Mouse (Mus musculus): Measurements from ENCODE around the gene Kif3a.

Gene Kif3a

GRCm38 (mm10) chr11:53532231-53532620 lies 35.0 kb upstream of the Kif3a start:
- Histone ChIP-seq H3K4me3 (replicated peaks; ENCODE audit: low read length) (no peak overlapping the region), H3K27me3 (ENCODE audit: insufficient read depth, low read length) (peaks cover 14% of the 10 kb centered on the region), H3K36me3 (ENCODE audit: insufficient read depth, low read length) (peaks cover 23% of the 10 kb centered on the region), H3K4me1 (replicated peaks; ENCODE audit: low read depth, low read length) (peaks cover 19% of the 10 kb centered on the region), H3K9me3 (ENCODE audit: low read length) (no peaks in the 10 kb centered on the region)
- TF ChIP-seq NANOG (IDR thresholded peaks at IDR 0.05; ENCODE audit: borderline replicate concordance, low read length): no peak
- TF ChIP-seq CTCF (conservative IDR thresholded peaks at IDR 0.05; ENCODE audit: low read length): peak; percentile 39
- no peak for TF ChIP-seq POU5F1 (IDR thresholded peaks at IDR 0.05; ENCODE audit: borderline replicate concordance, low read length)

- peaks cover 35% of the 10 kb centered on the region for H3K36me3 ChIP-seq (ENCODE audit: insufficient read depth, low read length)
Observed at GRCm38 (mm10) chr11:53539002-53539491, 28.1 kb upstream of the Kif3a start.

DNA sequence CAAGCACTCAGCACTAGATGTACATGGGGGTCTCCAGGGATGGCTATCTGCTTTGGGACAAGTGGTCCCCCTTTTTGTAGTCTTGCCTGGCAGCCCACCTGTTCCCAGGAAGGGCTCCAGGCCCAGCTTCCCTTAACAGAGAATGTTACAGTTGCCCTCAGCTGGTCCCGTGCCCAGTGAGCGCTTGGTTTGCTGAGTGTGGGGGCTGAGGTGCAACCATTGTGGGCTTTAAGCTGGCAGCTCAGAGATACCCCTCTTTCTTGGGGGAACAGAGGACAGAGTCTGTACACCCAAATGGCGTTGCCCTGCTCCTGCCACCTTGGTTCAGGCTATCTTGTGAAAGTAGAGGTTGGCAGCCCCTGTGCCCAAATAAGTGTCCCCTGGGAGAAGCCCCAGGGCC lies 26.8 kb upstream of the Kif3a start:
- H3K27me3 ChIP-seq (ENCODE audit: insufficient read depth, low read length): peaks cover 29% of the 10 kb centered on the region
- peaks cover 38% of the 10 kb centered on the region for H3K4me1 ChIP-seq (replicated peaks; ENCODE audit: low read depth, low read length)
- H3K9me3 ChIP-seq (ENCODE audit: low read length): no peaks in the 10 kb centered on the region
- no peak for TF ChIP-seq CTCF (conservative IDR thresholded peaks at IDR 0.05; ENCODE audit: low read length)
- no peak for TF ChIP-seq NANOG (IDR thresholded peaks at IDR 0.05; ENCODE audit: borderline replicate concordance, low read length)
- TF ChIP-seq POU5F1 (IDR thresholded peaks at IDR 0.05; ENCODE audit: borderline replicate concordance, low read length): no peak
- peaks cover 29% of the 10 kb centered on the region for H3K36me3 ChIP-seq (ENCODE audit: insufficient read depth, low read length)
- H3K4me3 ChIP-seq (replicated peaks; ENCODE audit: low read length): no peak overlapping the region

More at GRCm38 (mm10) chr11:53539002-53539491, 28.1 kb upstream of the Kif3a start:
- H3K4me1 ChIP-seq (replicated peaks; ENCODE audit: low read depth, low read length): peaks cover 45% of the 10 kb centered on the region
- H3K27me3 ChIP-seq (ENCODE audit: insufficient read depth, low read length): peaks cover 29% of the 10 kb centered on the region
- no peaks in the 10 kb centered on the region for H3K9me3 ChIP-seq (ENCODE audit: low read length)
- no peak for TF ChIP-seq POU5F1 (IDR thresholded peaks at IDR 0.05; ENCODE audit: borderline replicate concordance, low read length)
- TF ChIP-seq CTCF (conservative IDR thresholded peaks at IDR 0.05; ENCODE audit: low read length): no peak
- no peak for TF ChIP-seq NANOG (IDR thresholded peaks at IDR 0.05; ENCODE audit: borderline replicate concordance, low read length)
- H3K4me3 ChIP-seq (replicated peaks; ENCODE audit: low read length): no peak overlapping the region

DNA sequence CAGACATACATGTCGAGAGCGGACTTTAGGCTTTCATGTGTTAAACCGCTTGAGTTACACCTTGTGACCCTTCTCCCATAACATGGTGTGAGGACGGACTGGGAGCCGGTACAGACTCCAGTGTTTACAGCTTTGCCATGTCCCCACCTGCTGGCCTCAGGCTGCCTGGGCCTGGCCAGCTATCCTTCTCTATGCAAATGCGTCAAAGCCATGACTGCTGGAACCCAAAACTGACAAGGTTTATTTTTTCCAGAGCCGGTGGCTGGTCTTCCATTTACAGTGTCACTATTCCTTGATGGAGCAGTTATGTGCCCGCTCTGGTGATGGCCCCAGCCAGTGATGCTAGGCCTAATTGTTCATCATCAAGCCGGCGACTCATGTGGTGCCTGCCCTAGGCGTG lies 26.0 kb upstream of the Kif3a start:
- peaks cover 38% of the 10 kb centered on the region for H3K4me1 ChIP-seq (replicated peaks; ENCODE audit: low read depth, low read length)
- peaks cover 25% of the 10 kb centered on the region for H3K27me3 ChIP-seq (ENCODE audit: insufficient read depth, low read length)
- peaks cover 21% of the 10 kb centered on the region for H3K36me3 ChIP-seq (ENCODE audit: insufficient read depth, low read length)
- no peaks in the 10 kb centered on the region for H3K9me3 ChIP-seq (ENCODE audit: low read length)
- H3K4me3 ChIP-seq (replicated peaks; ENCODE audit: low read length): no peak overlapping the region
- no peak for TF ChIP-seq CTCF (conservative IDR thresholded peaks at IDR 0.05; ENCODE audit: low read length)
- no peak for TF ChIP-seq NANOG (IDR thresholded peaks at IDR 0.05; ENCODE audit: borderline replicate concordance, low read length)
- TF ChIP-seq POU5F1 (IDR thresholded peaks at IDR 0.05; ENCODE audit: borderline replicate concordance, low read length): no peak

GRCm38 (mm10) chr11:53543021-53543420 lies 24.2 kb upstream of the Kif3a start:
- no peak for TF ChIP-seq POU5F1 (IDR thresholded peaks at IDR 0.05; ENCODE audit: borderline replicate concordance, low read length)
- TF ChIP-seq CTCF (conservative IDR thresholded peaks at IDR 0.05; ENCODE audit: low read length): no peak
- TF ChIP-seq NANOG (IDR thresholded peaks at IDR 0.05; ENCODE audit: borderline replicate concordance, low read length): no peak
- peaks cover 15% of the 10 kb centered on the region; the same call in 1 of the 2 replicates for H3K27me3 ChIP-seq (ENCODE audit: insufficient read depth, low read length)

GRCm38 (mm10) chr11:53546271-53546670 lies 20.9 kb upstream of the Kif3a start:
- H3K9me3 ChIP-seq (ENCODE audit: low read length): no peaks in the 10 kb centered on the region
- H3K27me3 ChIP-seq (ENCODE audit: insufficient read depth, low read length): peaks cover 5% of the 10 kb centered on the region; the same call in 1 of the 2 replicates
- H3K4me3 ChIP-seq (replicated peaks; ENCODE audit: low read length): no peak overlapping the region
- H3K4me1 ChIP-seq (replicated peaks; ENCODE audit: low read depth, low read length): peaks cover 17% of the 10 kb centered on the region
- no peak for TF ChIP-seq POU5F1 (IDR thresholded peaks at IDR 0.05; ENCODE audit: borderline replicate concordance, low read length)
- no peak for TF ChIP-seq CTCF (conservative IDR thresholded peaks at IDR 0.05; ENCODE audit: low read length)
- no peak for TF ChIP-seq NANOG (IDR thresholded peaks at IDR 0.05; ENCODE audit: borderline replicate concordance, low read length)
- H3K36me3 ChIP-seq (ENCODE audit: insufficient read depth, low read length): no peaks in the 10 kb centered on the region

More at GRCm38 (mm10) chr11:53543021-53543420, 24.2 kb upstream of the Kif3a start:
- H3K9me3 ChIP-seq (ENCODE audit: low read length): no peaks in the 10 kb centered on the region
- peak overlapping the region; percentile 57; the same call in 1 of the 2 replicates for H3K4me3 ChIP-seq (replicated peaks; ENCODE audit: low read length)
- peaks cover 24% of the 10 kb centered on the region for H3K4me1 ChIP-seq (replicated peaks; ENCODE audit: low read depth, low read length)
- H3K36me3 ChIP-seq (ENCODE audit: insufficient read depth, low read length): peaks cover 8% of the 10 kb centered on the region

DNA sequence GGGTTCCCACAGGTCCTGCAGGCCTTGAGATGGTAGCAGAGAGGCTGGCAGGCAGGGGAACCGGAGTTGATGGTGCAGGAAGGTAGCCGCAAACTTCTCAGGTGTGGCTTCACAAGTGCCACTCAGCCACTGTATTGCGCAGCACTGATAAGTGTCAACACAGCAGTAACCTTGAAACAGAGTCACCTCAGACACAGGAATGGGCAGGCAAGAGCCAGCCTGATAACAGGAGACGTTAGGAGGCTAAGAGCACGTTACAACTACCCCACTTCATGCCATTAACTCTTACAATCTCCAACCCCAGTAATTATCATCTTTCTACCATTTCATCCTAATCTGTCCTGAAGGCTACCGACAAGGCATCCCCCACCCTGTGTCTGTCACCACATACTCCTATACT lies 19.6 kb upstream of the Kif3a start:
- Histone ChIP-seq H3K27me3 (ENCODE audit: insufficient read depth, low read length) (peaks cover 5% of the 10 kb centered on the region; the same call in 1 of the 2 replicates), H3K4me3 (replicated peaks; ENCODE audit: low read length) (no peak overlapping the region), H3K9me3 (ENCODE audit: low read length) (peaks cover 3% of the 10 kb centered on the region; the same call in 1 of the 2 replicates), H3K36me3 (ENCODE audit: insufficient read depth, low read length) (no peaks in the 10 kb centered on the region), H3K4me1 (replicated peaks; ENCODE audit: low read depth, low read length) (peaks cover 9% of the 10 kb centered on the region)
- no peak for TF ChIP-seq CTCF (conservative IDR thresholded peaks at IDR 0.05; ENCODE audit: low read length)
- TF ChIP-seq POU5F1 (IDR thresholded peaks at IDR 0.05; ENCODE audit: borderline replicate concordance, low read length): no peak
- TF ChIP-seq NANOG (IDR thresholded peaks at IDR 0.05; ENCODE audit: borderline replicate concordance, low read length): no peak

DNA sequence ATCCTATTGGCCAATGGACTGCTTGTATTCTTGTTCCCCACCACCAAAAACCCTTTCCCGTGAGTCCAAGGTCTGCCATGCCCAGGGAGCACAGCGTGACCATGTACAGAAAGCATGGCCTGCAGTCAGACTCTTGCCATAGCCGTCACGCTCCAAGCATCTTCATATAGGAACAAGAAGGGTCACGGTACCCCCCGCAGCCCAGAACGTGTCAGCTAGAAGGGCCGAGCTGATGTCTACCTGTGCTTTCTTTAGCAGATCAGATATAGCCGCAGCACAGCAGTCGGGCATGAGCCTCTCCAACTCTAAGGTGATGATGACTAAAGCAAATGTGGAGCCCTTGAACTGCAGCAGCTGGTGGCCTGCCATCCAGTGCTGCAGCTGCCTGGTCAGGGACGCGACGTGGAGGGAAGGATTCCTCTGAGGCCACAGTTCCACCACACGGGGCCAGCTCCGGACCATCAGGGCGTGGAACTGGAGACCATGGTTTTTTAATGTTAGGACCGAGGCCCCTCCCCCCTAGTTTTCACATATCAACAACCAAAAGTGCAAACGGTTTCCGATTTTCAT lies 19.1 kb upstream of the Kif3a start:
- peaks cover 3% of the 10 kb centered on the region; the same call in 1 of the 2 replicates for H3K4me1 ChIP-seq (replicated peaks; ENCODE audit: low read depth, low read length)
- H3K27me3 ChIP-seq (ENCODE audit: insufficient read depth, low read length): peaks cover 5% of the 10 kb centered on the region; the same call in 1 of the 2 replicates
- no peak overlapping the region for H3K4me3 ChIP-seq (replicated peaks; ENCODE audit: low read length)
- no peaks in the 10 kb centered on the region for H3K36me3 ChIP-seq (ENCODE audit: insufficient read depth, low read length)
- TF ChIP-seq POU5F1 (IDR thresholded peaks at IDR 0.05; ENCODE audit: borderline replicate concordance, low read length): no peak
- TF ChIP-seq NANOG (IDR thresholded peaks at IDR 0.05; ENCODE audit: borderline replicate concordance, low read length): no peak
- TF ChIP-seq CTCF (conservative IDR thresholded peaks at IDR 0.05; ENCODE audit: low read length): no peak
- H3K9me3 ChIP-seq (ENCODE audit: low read length): peaks cover 8% of the 10 kb centered on the region

Data from E14TG2a.4 (cell line).